17 mouse cellular contexts compared by ENCODE assay signal in genomic region chr16:44988667-44989357, GRCm38 (mm10). TPM values are rescaled to one million over a fixed set of nuclear protein-coding genes. Genes with fewer than 3 reads are reported as not detected.
"Had no signal": no experiment of that assay in that cellular context is flagged by ENCODE, and none has a peak within 500 bp of the region (broad histone marks: within the 10 kb centered on the region; RNA-seq: fewer than 3 reads in every experiment).

No protein-coding gene starts in this region.

- H3K9me3 ChIP-seq: limb, embryonic 12.5 days; liver, embryonic 15.5 days; midbrain, embryonic 10.5 days; neural tube, embryonic 13.5 days had no signal

- H3K4me3 ChIP-seq: limb, embryonic 12.5 days; liver, embryonic 15.5 days; midbrain, embryonic 10.5 days; neural tube, embryonic 13.5 days had no signal

- H3K4me1 ChIP-seq: limb, embryonic 12.5 days; liver, embryonic 15.5 days; neural tube, embryonic 13.5 days had no signal

- H3K4me2 ChIP-seq: limb, embryonic 12.5 days; liver, embryonic 15.5 days; neural tube, embryonic 13.5 days had no signal

- H3K27ac ChIP-seq: limb, embryonic 12.5 days; liver, embryonic 15.5 days; midbrain, embryonic 10.5 days; neural tube, embryonic 13.5 days; stomach, postnatal 0 days had no signal

- ATAC-seq: intestine, embryonic 16.5 days had no signal

- H3K9ac ChIP-seq: limb, embryonic 12.5 days; liver, embryonic 15.5 days; neural tube, embryonic 13.5 days had no signal

- H3K36me3 ChIP-seq: limb, embryonic 12.5 days; liver, embryonic 15.5 days; midbrain, embryonic 10.5 days; neural tube, embryonic 13.5 days had no signal

- DNase-seq: kidney, adult 2 months; kidney, postnatal 36 days; layer of hippocampus, adult 9-11 months; layer of hippocampus, postnatal 36 days; liver; midbrain, embryonic 14.5 days; right cerebral cortex, adult 18-20 months; thymus, postnatal 4 days had no signal

- H3K27me3 ChIP-seq: limb, embryonic 12.5 days; liver, embryonic 15.5 days; neural tube, embryonic 13.5 days had no signal

RNA-seq across cellular contexts. Expression of gene Cd200r3, which starts 45.3 kb away (rescaled TPM):
- total RNA-seq: layer of hippocampus, adult 18-20 months; layer of hippocampus, postnatal 36 days; left cerebral cortex, adult 8-10 months; left cerebral cortex, postnatal 25 days had no signal
- polyA plus RNA-seq: limb, embryonic 12.5 days; midbrain, embryonic 10.5 days; midbrain, embryonic 14.5 days; neural tube, embryonic 13.5 days had no signal
